Mouse (Mus musculus) megakaryocyte, embryonic 14.5 days (primary cell): ENCODE data around the gene Nfix.

ENCODE experiments used
- FLI1 ChIP-seq: IDR thresholded peaks from 2 replicates; pipeline ENCODE4 v1.6.1; 2012; ENCODE audit warnings: low read length, inconsistent platforms, mixed read lengths
- GATA1 ChIP-seq: IDR thresholded peaks from 3 replicates; pipeline ENCODE4 v1.6.1; 2012; ENCODE audit warnings: mixed read lengths, low read length, inconsistent platforms, borderline replicate concordance

GRCm38 (mm10) chr8:84661458-84661871, 138.7 kb downstream of the Nfix start:
- no peak for TF ChIP-seq GATA1
- no peak for TF ChIP-seq FLI1
